Mouse (Mus musculus) bone marrow, adult 2 months (tissue): ENCODE results near the gene Dusp16.

Source experiments
- CTCF ChIP-seq: fragments of 200-500 bp; IDR thresholded peaks from 2 replicates; pipeline ENCODE4 v1.5.1; 2011; ENCODE audit warnings: low read length, control low read depth; ENCODE audit not compliant: control insufficient read depth, insufficient read depth
- POLR2A ChIP-seq: fragments of 200-500 bp; IDR thresholded peaks from 2 replicates; pipeline ENCODE4 v1.6.1; 2011; ENCODE audit warnings: low read depth, mild to moderate bottlenecking, control low read depth, low read length, borderline replicate concordance; ENCODE audit not compliant: control insufficient read depth

GRCm38 (mm10) chr6:134723833-134724553 lies 68.4 kb downstream of the Dusp16 start:
- no peak for TF ChIP-seq CTCF
- TF ChIP-seq POLR2A: no peak
